Mouse (Mus musculus): ENCODE measurements at regions not wholly inside any gene's neighbourhood (a gene's known extent, or its start where the extent isn't known, plus 50 kb on each side); places are given as distances from the start of the nearest gene placed in this dataset.
"Not testable (repeated sequence)": the region's sequence is repeated elsewhere in the genome, so short reads cannot be mapped to it uniquely, and the experiment has no call there.

GRCm38 (mm10) chr14:48583516-48583915, 90.1 kb downstream of the Otx2 start:
- no peak for DNase-seq (ENCODE audit: low spot score)
- Histone ChIP-seq H3K4me2 (replicated peaks) (no peak overlapping the region), H3K27me3 (ENCODE audit: control insufficient read depth, insufficient read depth, low read length) (no peaks in the 10 kb centered on the region), H3K4me3 (replicated peaks; ENCODE audit: low read length) (no peak overlapping the region), H3K9ac (no peak overlapping the region), H3K36me3 (replicated peaks; ENCODE audit: control insufficient read depth, insufficient read depth) (no peaks in the 10 kb centered on the region), H3K9me3 (ENCODE audit: control insufficient read depth, low read length) (no peaks in the 10 kb centered on the region), H3K4me1 (replicated peaks; ENCODE audit: control insufficient read depth, insufficient read depth, low read length) (no peaks in the 10 kb centered on the region), H3K27ac (no peak overlapping the region)
- ATAC-seq (ENCODE audit: low FRiP score): no peak
- 93% methylated on average over 3 of the region's 3 CpGs for WGBS

- no peak overlapping the region for H3K9ac ChIP-seq
- 92% methylated on average over 1 of the region's 1 CpGs for WGBS
- DNase-seq (ENCODE audit: low spot score) (no peak), ATAC-seq (ENCODE audit: low FRiP score) (no peak)
- H3K9me3 ChIP-seq (ENCODE audit: control insufficient read depth, low read length): no peaks in the 10 kb centered on the region
- no peaks in the 10 kb centered on the region for H3K4me1 ChIP-seq (replicated peaks; ENCODE audit: control insufficient read depth, insufficient read depth, low read length)
- no peak overlapping the region for H3K4me3 ChIP-seq (replicated peaks; ENCODE audit: low read length)
- no peaks in the 10 kb centered on the region for H3K27me3 ChIP-seq (ENCODE audit: control insufficient read depth, insufficient read depth, low read length)
- no peaks in the 10 kb centered on the region for H3K36me3 ChIP-seq (replicated peaks; ENCODE audit: control insufficient read depth, insufficient read depth)
- no peak overlapping the region for H3K27ac ChIP-seq
- no peak overlapping the region for H3K4me2 ChIP-seq (replicated peaks)
Observed at GRCm38 (mm10) chr14:48582080-48582479, 91.5 kb downstream of the Otx2 start.

GRCm38 (mm10) chr14:48581308-48581707, 92.3 kb downstream of the Otx2 start:
- not testable (repeated sequence) for ATAC-seq (ENCODE audit: low FRiP score); H3K9me3 ChIP-seq (ENCODE audit: control insufficient read depth, low read length)
- WGBS: 17% methylated on average over 2 of the region's 2 CpGs

DNA sequence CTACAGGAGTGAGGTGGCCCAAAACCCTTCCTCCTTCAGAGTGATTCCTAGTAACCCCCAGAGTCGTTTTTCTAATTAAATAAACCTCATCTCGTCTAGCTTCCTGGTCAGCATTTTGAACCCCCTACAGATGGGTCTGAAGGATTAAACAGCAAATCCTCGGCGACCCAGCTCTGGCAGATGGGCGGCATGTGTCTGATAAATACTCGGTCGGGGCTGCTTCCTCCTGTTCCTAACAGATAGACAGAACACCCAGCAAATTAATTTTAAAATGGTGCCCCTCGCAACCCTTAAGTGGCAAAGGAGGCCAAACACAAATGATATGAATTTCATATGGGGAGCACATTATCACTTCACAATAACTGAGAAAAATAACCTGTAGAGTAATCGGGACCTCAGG, 93.2 kb downstream of the Otx2 start:
- no peak overlapping the region for H3K4me3 ChIP-seq (replicated peaks; ENCODE audit: low read length)
- 26% methylated on average over 9 of the region's 9 CpGs for WGBS
- no peak overlapping the region for H3K27ac ChIP-seq
- no peaks in the 10 kb centered on the region for H3K27me3 ChIP-seq (ENCODE audit: control insufficient read depth, insufficient read depth, low read length)
- H3K4me1 ChIP-seq (replicated peaks; ENCODE audit: control insufficient read depth, insufficient read depth, low read length): no peaks in the 10 kb centered on the region
- no peak overlapping the region for H3K9ac ChIP-seq
- no peaks in the 10 kb centered on the region for H3K9me3 ChIP-seq (ENCODE audit: control insufficient read depth, low read length)
- no peak overlapping the region for H3K4me2 ChIP-seq (replicated peaks)
- DNase-seq (ENCODE audit: low spot score) (no peak), ATAC-seq (ENCODE audit: low FRiP score) (no peak)
- H3K36me3 ChIP-seq (replicated peaks; ENCODE audit: control insufficient read depth, insufficient read depth): no peaks in the 10 kb centered on the region

More at GRCm38 (mm10) chr14:48581308-48581707, 92.3 kb downstream of the Otx2 start:
- not testable (repeated sequence) for H3K27me3 ChIP-seq (ENCODE audit: control insufficient read depth, insufficient read depth, low read length); H3K9ac ChIP-seq; H3K27ac ChIP-seq; H3K4me1 ChIP-seq (replicated peaks; ENCODE audit: control insufficient read depth, insufficient read depth, low read length); H3K4me3 ChIP-seq (replicated peaks; ENCODE audit: low read length); DNase-seq (ENCODE audit: low spot score); H3K36me3 ChIP-seq (replicated peaks; ENCODE audit: control insufficient read depth, insufficient read depth); H3K4me2 ChIP-seq (replicated peaks)

DNA sequence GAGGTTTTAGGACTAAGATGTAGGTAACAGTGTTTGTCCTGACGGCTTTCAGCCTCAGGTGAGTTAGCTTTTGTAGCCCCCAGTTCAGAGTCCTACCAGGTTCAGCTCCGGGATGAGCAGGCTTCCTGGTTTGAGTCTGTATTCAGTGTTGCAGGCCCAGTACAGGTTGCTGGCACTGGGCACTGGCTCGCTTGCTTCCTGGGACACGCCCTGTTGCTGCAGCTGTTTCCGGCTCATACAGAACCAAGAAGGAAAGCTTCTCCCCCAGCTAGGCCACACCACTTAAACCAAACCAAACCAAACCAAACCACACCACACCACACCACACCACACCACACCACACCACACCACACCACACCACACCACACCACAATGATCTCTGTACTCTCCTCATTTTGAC, 93.6 kb downstream of the Otx2 start:
- WGBS: 83% methylated on average over 5 of the region's 5 CpGs
- H3K36me3 ChIP-seq (replicated peaks; ENCODE audit: control insufficient read depth, insufficient read depth): no peaks in the 10 kb centered on the region
- no peaks in the 10 kb centered on the region for H3K27me3 ChIP-seq (ENCODE audit: control insufficient read depth, insufficient read depth, low read length)
- H3K9me3 ChIP-seq (ENCODE audit: control insufficient read depth, low read length): no peaks in the 10 kb centered on the region
- DNase-seq (ENCODE audit: low spot score) (no peak), ATAC-seq (ENCODE audit: low FRiP score) (no peak)
- H3K4me2 ChIP-seq (replicated peaks): no peak overlapping the region
- H3K4me3 ChIP-seq (replicated peaks; ENCODE audit: low read length): no peak overlapping the region
- no peak overlapping the region for H3K9ac ChIP-seq
- H3K27ac ChIP-seq: no peak overlapping the region
- no peaks in the 10 kb centered on the region for H3K4me1 ChIP-seq (replicated peaks; ENCODE audit: control insufficient read depth, insufficient read depth, low read length)
